Mouse (Mus musculus) intestine, embryonic 14.5 days (tissue): Measurements from ENCODE around the gene Lins1. TPM values are rescaled to one million over a fixed set of nuclear protein-coding genes. Genes with fewer than 3 reads are reported as not detected.

Experiments used
- ATAC-seq: fragments of 200-750 bp; cut with Nextera tagmentation; replicated peaks from 2 replicates; pipeline ENCODE4 v1.8.0; 2017; ENCODE audit warnings: low read depth, moderate number of reproducible peaks, moderate TSS enrichment, moderate library complexity; ENCODE audit not compliant: low FRiP score, low TSS enrichment
- DNase-seq: peaks from one replicate; pipeline ENCODE4 v3.0.0-alpha.2; 2018; ENCODE audit warnings: low spot score
- H3K27ac ChIP-seq: fragments of 300-500 bp; sonication (generic); 2 replicates; pipeline ENCODE4 v1.5.1; 2014; ENCODE audit warnings: low read depth, mild to moderate bottlenecking, control low read depth
- H3K27me3 ChIP-seq: fragments of 300-500 bp; sonication (generic); replicated peaks from 2 replicates; pipeline ENCODE4 v1.6.1; 2014; ENCODE audit warnings: low read length, control low read depth; ENCODE audit not compliant: control insufficient read depth, insufficient read depth
- H3K36me3 ChIP-seq: fragments of 300-500 bp; sonication (generic); 2 replicates; pipeline ENCODE4 v1.6.1; 2014; ENCODE audit warnings: low read length, control low read depth; ENCODE audit not compliant: control insufficient read depth, insufficient read depth
- H3K4me1 ChIP-seq: fragments of 300-500 bp; sonication (generic); replicated peaks from 2 replicates; pipeline ENCODE4 v1.6.1; 2014; ENCODE audit warnings: low read length, control low read depth, mixed read lengths; ENCODE audit not compliant: control insufficient read depth, insufficient read depth
- H3K4me2 ChIP-seq: fragments of 300-500 bp; sonication (generic); 2 replicates; pipeline ENCODE4 v1.6.1; 2014; ENCODE audit warnings: low read length
- H3K4me3 ChIP-seq: fragments of 300-500 bp; sonication (generic); 2 replicates; pipeline ENCODE4 v1.5.1; 2014; ENCODE audit warnings: low read depth, low read length, control low read depth, mixed read lengths
- H3K9ac ChIP-seq: fragments of 300-500 bp; sonication (generic); 2 replicates; pipeline ENCODE4 v1.6.1; 2014; ENCODE audit warnings: mild to moderate bottlenecking, low read length
- H3K9me3 ChIP-seq: fragments of 300-500 bp; sonication (generic); 2 replicates; pipeline ENCODE4 v1.6.1; 2016; ENCODE audit warnings: low read length, control low read depth; ENCODE audit not compliant: control insufficient read depth
- WGBS: fragments of 180-500 bp; shearing (Covaris S2); extraction: QIAGEN DNeasy Blood & Tissue Kit; methylation state at CpG from one replicate; pipeline ENCODE4 v1.1.7; 2014; 5-methylcytosine and 5-hydroxymethylcytosine counted together
- polyA plus RNA-seq: library from polyadenylated mRNA; unstranded; fragments of >200 nt; fragmentation: Nextera tagmentation; extraction: Ambion mirVana; gene quantifications from 2 replicates; pipeline ENCODE4 v1.2.1, GENCODE M21; 2014

The Lins1 gene
- polyA plus RNA-seq = 19.3 and 20.5 TPM in 2 replicates

- no peaks in the 10 kb centered on the region for H3K27me3 ChIP-seq
- under 1% methylated on average over 52 of the region's 52 CpGs for WGBS
- H3K4me1 ChIP-seq = peaks cover 10% of the 10 kb centered on the region
Measured at GRCm38 (mm10) chr7:66689620-66690360, at the start of gene Lins1. Gene Lins1, plus strand, starts transcription at chr7:66689889.

GRCm38 (mm10) chr7:66645736-66646135 lies 44.0 kb upstream of the Lins1 start:
- Histone ChIP-seq H3K4me2 (no peak overlapping the region), H3K27ac (no peak overlapping the region), H3K4me1 (no peaks in the 10 kb centered on the region), H3K9me3 (no peaks in the 10 kb centered on the region), H3K9ac (no peak overlapping the region), H3K4me3 (no peak overlapping the region), H3K36me3 (peaks cover 30% of the 10 kb centered on the region), H3K27me3 (no peaks in the 10 kb centered on the region)
- ATAC-seq = no peak
- no peak for DNase-seq
- 98% methylated on average over 2 of the region's 2 CpGs for WGBS

More at GRCm38 (mm10) chr7:66689620-66690360, at the start of gene Lins1:
- peak within 1 kb of the TSS; percentile 82 for H3K27ac ChIP-seq
- H3K4me3 ChIP-seq = peak within 1 kb of the TSS; percentile 79
- H3K9ac ChIP-seq = peak within 1 kb of the TSS; percentile 75
- DNase-seq (peak; percentile 95), ATAC-seq (peak; percentile 99)
- no peaks in the 10 kb centered on the region for H3K9me3 ChIP-seq
- peak within 1 kb of the TSS; percentile 97 for H3K4me2 ChIP-seq
- H3K36me3 ChIP-seq = peaks cover 18% of the 10 kb centered on the region

- H3K27me3 ChIP-seq = no peaks in the 10 kb centered on the region
- H3K4me3 ChIP-seq = no peak overlapping the region
- 0 out of 2 replicates have a peak, but pooled peaks cover 5% of the 10 kb centered on the region for H3K4me1 ChIP-seq
- ATAC-seq (no peak), DNase-seq (no peak)
- H3K9me3 ChIP-seq = no peaks in the 10 kb centered on the region
- H3K4me2 ChIP-seq = no peak overlapping the region
- H3K36me3 ChIP-seq = peaks cover 30% of the 10 kb centered on the region
- WGBS = 85% methylated on average over 2 of the region's 2 CpGs
- no peak overlapping the region for H3K27ac ChIP-seq
- no peak overlapping the region for H3K9ac ChIP-seq
Measured at GRCm38 (mm10) chr7:66649181-66649580, 40.5 kb upstream of the Lins1 start.

- 75% methylated on average over 5 of the region's 5 CpGs for WGBS
- Histone ChIP-seq H3K9ac (no peak overlapping the region), H3K36me3 (peaks cover 40% of the 10 kb centered on the region), H3K27me3 (no peaks in the 10 kb centered on the region), H3K4me3 (no peak overlapping the region), H3K27ac (no peak overlapping the region), H3K9me3 (no peaks in the 10 kb centered on the region), H3K4me1 (0 out of 2 replicates have a peak, but pooled peaks cover 5% of the 10 kb centered on the region), H3K4me2 (no peak overlapping the region)
- ATAC-seq (no peak), DNase-seq (no peak)
Measured at GRCm38 (mm10) chr7:66650883-66651282, 38.8 kb upstream of the Lins1 start.

- no peak for ATAC-seq
Measured at GRCm38 (mm10) chr7:66652216-66652615, 37.5 kb upstream of the Lins1 start.

GRCm38 (mm10) chr7:66653596-66653995 lies 36.1 kb upstream of the Lins1 start:
- H3K4me3 ChIP-seq = no peak overlapping the region
- no peaks in the 10 kb centered on the region for H3K9me3 ChIP-seq
- no peaks in the 10 kb centered on the region for H3K27me3 ChIP-seq
- no peak overlapping the region for H3K27ac ChIP-seq
- 81% methylated on average over 9 of the region's 9 CpGs for WGBS
- H3K4me1 ChIP-seq = 0 out of 2 replicates have a peak, but pooled peaks cover 5% of the 10 kb centered on the region
- no peak for DNase-seq
- H3K36me3 ChIP-seq = peaks cover 38% of the 10 kb centered on the region
- no peak for ATAC-seq
- H3K9ac ChIP-seq = no peak overlapping the region
- no peak overlapping the region for H3K4me2 ChIP-seq

More at GRCm38 (mm10) chr7:66652216-66652615, 37.5 kb upstream of the Lins1 start:
- Histone ChIP-seq H3K9me3 (no peaks in the 10 kb centered on the region), H3K27ac (no peak overlapping the region), H3K9ac (no peak overlapping the region), H3K4me2 (no peak overlapping the region), H3K36me3 (peaks cover 36% of the 10 kb centered on the region), H3K27me3 (no peaks in the 10 kb centered on the region), H3K4me3 (no peak overlapping the region), H3K4me1 (0 out of 2 replicates have a peak, but pooled peaks cover 5% of the 10 kb centered on the region)
- no peak for DNase-seq
- 82% methylated on average over 4 of the region's 4 CpGs for WGBS

- no peak overlapping the region for H3K9ac ChIP-seq
- no peak overlapping the region for H3K27ac ChIP-seq
- 94% methylated on average over 9 of the region's 9 CpGs for WGBS
- no peak for ATAC-seq
- H3K27me3 ChIP-seq = no peaks in the 10 kb centered on the region
- H3K4me3 ChIP-seq = no peak overlapping the region
- H3K4me1 ChIP-seq = 0 out of 2 replicates have a peak, but pooled peaks cover 5% of the 10 kb centered on the region
- H3K4me2 ChIP-seq = no peak overlapping the region
- no peaks in the 10 kb centered on the region for H3K9me3 ChIP-seq
- DNase-seq = no peak
- H3K36me3 ChIP-seq = peaks cover 53% of the 10 kb centered on the region
Measured at GRCm38 (mm10) chr7:66655471-66655870, 34.2 kb upstream of the Lins1 start.

GRCm38 (mm10) chr7:66660291-66660690 lies 29.4 kb upstream of the Lins1 start:
- DNase-seq (no peak), ATAC-seq (no peak)
- H3K4me1 ChIP-seq = no peaks in the 10 kb centered on the region
- H3K4me2 ChIP-seq = no peak overlapping the region
- WGBS = 72% methylated on average over 7 of the region's 7 CpGs
- H3K27me3 ChIP-seq = no peaks in the 10 kb centered on the region
- H3K9me3 ChIP-seq = no peaks in the 10 kb centered on the region
- no peak overlapping the region for H3K9ac ChIP-seq
- H3K36me3 ChIP-seq = peaks cover 42% of the 10 kb centered on the region
- no peak overlapping the region for H3K27ac ChIP-seq
- no peak overlapping the region for H3K4me3 ChIP-seq

- Histone ChIP-seq H3K27me3 (no peaks in the 10 kb centered on the region), H3K36me3 (peaks cover 37% of the 10 kb centered on the region), H3K9me3 (no peaks in the 10 kb centered on the region), H3K4me2 (no peak overlapping the region), H3K4me1 (no peaks in the 10 kb centered on the region), H3K9ac (no peak overlapping the region), H3K27ac (no peak overlapping the region), H3K4me3 (no peak overlapping the region)
- ATAC-seq (no peak), DNase-seq (no peak)
- WGBS = 77% methylated on average over 8 of the region's 8 CpGs
Measured at GRCm38 (mm10) chr7:66660972-66661371, 28.7 kb upstream of the Lins1 start.
